Mouse (Mus musculus): ENCODE results near the gene Itga10. TPM values are rescaled to one million over a fixed set of nuclear protein-coding genes. Genes with fewer than 3 reads are reported as not detected.
A peak's percentile ranks its signal among the peaks of the same experiment; 100 is the strongest.

Itga10 gene
- polyA plus RNA-seq, 1 experiment, result not detected

- under 1% methylated on average over 48 of the region's 48 CpGs for WGBS
- TF ChIP-seq POLR2A (IDR thresholded peaks at IDR 0.05; ENCODE audit: insufficient read depth, low read depth, low read length), result peak; percentile 86
- no peak for TF ChIP-seq CTCF (IDR thresholded peaks at IDR 0.05; ENCODE audit: insufficient read depth, low read depth, low read length)
- H3K4me1 ChIP-seq (ENCODE audit: control insufficient read depth, insufficient read depth, low read length), result peaks cover 2% of the 10 kb centered on the region; the same call in 1 of the 2 replicates
- peak within 1 kb of the TSS; percentile 83 for H3K27ac ChIP-seq (ENCODE audit: insufficient read depth, low read depth, low read length)
- H3K4me3 ChIP-seq (ENCODE audit: insufficient read depth, low read depth, low read length), result peak within 1 kb of the TSS; percentile 79
Observed at GRCm38 (mm10) chr3:96629729-96630600, 15.4 kb upstream of the Itga10 start, which contains the start of gene Rbm8a. Gene Rbm8a (plus strand): TSS chr3:96629933.

DNA sequence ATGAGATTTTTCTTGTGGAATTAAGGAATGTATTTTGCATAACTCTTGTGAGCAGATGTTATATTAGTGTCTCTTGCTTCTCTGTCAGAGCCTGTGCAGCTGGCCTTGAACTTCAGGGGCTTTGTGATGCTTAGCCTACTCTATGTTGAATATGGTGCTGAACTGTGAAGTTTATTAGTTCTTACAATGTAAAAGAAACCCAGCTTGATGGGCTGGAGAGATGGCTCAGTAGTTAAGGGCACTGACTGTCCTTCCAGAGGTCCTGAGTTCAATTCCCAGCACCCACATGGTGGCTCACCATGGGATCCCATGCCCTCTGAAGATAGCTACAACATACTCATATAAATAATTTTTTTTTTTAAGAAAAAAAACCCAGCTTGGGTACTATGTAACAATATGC is 13.3 kb upstream of the Itga10 start:
- TF ChIP-seq POLR2A (IDR thresholded peaks at IDR 0.05; ENCODE audit: insufficient read depth, low read depth, low read length) (no peak), CTCF (IDR thresholded peaks at IDR 0.05; ENCODE audit: insufficient read depth, low read depth, low read length) (no peak)
- H3K27ac ChIP-seq (ENCODE audit: insufficient read depth, low read depth, low read length), result no peak overlapping the region
- H3K4me1 ChIP-seq (ENCODE audit: control insufficient read depth, insufficient read depth, low read length), result peaks cover 9% of the 10 kb centered on the region
- H3K4me3 ChIP-seq (ENCODE audit: insufficient read depth, low read depth, low read length), result no peak overlapping the region

DNA sequence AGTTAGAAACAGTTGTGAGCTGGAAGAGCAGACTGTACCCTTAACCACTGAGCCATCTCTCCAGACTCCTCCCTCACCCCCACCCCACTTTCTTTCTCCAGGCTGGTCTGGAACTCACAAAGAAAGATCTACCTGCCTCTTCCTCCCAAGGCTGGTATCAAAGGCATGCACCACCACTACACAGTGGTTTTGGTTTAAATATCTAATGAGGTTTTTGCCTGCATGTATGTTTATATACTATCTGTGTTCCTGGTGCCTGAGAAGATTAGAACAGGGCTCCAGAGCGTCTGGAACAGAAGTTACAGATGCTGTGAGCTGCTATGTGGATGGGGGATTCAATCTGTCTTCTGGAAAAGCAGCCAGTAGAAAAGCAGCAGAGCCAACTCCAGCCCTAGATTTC is 11.4 kb upstream of the Itga10 start:
- 85% methylated on average over 1 of the region's 1 CpGs for WGBS
- Histone ChIP-seq H3K4me3 (ENCODE audit: insufficient read depth, low read depth, low read length) (no peak overlapping the region), H3K4me1 (ENCODE audit: control insufficient read depth, insufficient read depth, low read length) (peaks cover 8% of the 10 kb centered on the region), H3K27ac (ENCODE audit: insufficient read depth, low read depth, low read length) (no peak overlapping the region)
- no peak for TF ChIP-seq POLR2A (IDR thresholded peaks at IDR 0.05; ENCODE audit: insufficient read depth, low read depth, low read length)
- TF ChIP-seq CTCF (IDR thresholded peaks at IDR 0.05; ENCODE audit: insufficient read depth, low read depth, low read length), result no peak

- H3K27ac ChIP-seq (ENCODE audit: insufficient read depth, low read depth, low read length), result peak within 1 kb of the TSS; percentile 73
- H3K4me3 ChIP-seq (ENCODE audit: insufficient read depth, low read depth, low read length), result peak within 1 kb of the TSS; percentile 84
- WGBS, result 2% methylated on average over 60 of the region's 60 CpGs
- H3K4me1 ChIP-seq (ENCODE audit: control insufficient read depth, insufficient read depth, low read length), result peaks cover 8% of the 10 kb centered on the region
- TF ChIP-seq POLR2A (IDR thresholded peaks at IDR 0.05; ENCODE audit: insufficient read depth, low read depth, low read length) (peak; percentile 67), CTCF (IDR thresholded peaks at IDR 0.05; ENCODE audit: insufficient read depth, low read depth, low read length) (0 out of 2 replicates have a peak, but pooled peaks have one; percentile 10)
Observed at GRCm38 (mm10) chr3:96634928-96635879, 10.2 kb upstream of the Itga10 start, which contains the start of the genes Pex11b and Gm42957. Gene Pex11b (plus strand): TSS chr3:96635376. Gene Gm42957 (plus strand): TSS chr3:96635474.

DNA sequence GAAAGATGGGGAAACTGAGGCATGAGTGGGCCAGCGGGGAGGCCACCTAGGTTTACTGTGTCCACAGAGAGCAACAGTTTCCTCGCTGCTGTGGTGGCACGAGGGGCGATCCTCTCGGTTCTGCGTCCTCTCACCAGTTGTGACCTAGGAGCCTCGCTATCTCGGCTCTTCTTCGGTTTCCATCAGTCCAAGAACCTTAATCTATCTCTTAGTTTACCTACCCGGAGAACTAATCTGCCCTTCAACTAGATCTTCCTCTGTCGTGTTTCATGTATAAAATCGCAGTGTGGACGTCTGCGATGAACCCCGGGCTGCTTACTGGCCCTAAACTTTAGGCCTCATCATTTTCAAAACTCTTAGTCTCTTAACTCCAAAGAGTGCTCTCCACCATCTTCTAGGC is 9.5 kb upstream of the Itga10 start:
- Histone ChIP-seq H3K27ac (ENCODE audit: insufficient read depth, low read depth, low read length) (peak overlapping the region; percentile 73), H3K4me3 (ENCODE audit: insufficient read depth, low read depth, low read length) (peak overlapping the region; percentile 84), H3K4me1 (ENCODE audit: control insufficient read depth, insufficient read depth, low read length) (peaks cover 8% of the 10 kb centered on the region)
- 8% methylated on average over 15 of the region's 15 CpGs for WGBS
- TF ChIP-seq CTCF (IDR thresholded peaks at IDR 0.05; ENCODE audit: insufficient read depth, low read depth, low read length), result no peak
- no peak for TF ChIP-seq POLR2A (IDR thresholded peaks at IDR 0.05; ENCODE audit: insufficient read depth, low read depth, low read length)

DNA sequence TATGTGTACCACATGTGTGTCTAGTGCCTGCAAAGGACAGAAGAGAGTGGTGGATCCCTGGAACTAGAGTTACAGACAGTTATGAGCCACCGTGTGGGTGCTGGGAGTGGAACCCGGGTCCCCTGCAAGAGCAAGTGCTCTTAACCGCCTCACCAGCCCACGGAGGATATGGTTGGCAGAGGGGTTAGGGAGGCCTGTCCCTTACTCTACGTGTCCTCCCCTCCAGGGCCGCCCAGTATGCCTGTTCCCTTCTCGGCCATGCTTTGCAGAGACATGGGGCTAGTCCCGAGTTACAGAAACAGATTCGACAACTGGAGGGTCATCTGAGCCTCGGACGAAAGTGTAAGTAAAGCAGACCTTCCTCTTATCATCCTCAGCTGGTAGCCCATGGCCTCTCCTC is 8.9 kb upstream of the Itga10 start:
- 65% methylated on average over 11 of the region's 11 CpGs for WGBS
- peak overlapping the region; percentile 4; the same call in 1 of the 2 replicates for H3K4me3 ChIP-seq (ENCODE audit: insufficient read depth, low read depth, low read length)
- no peak overlapping the region for H3K27ac ChIP-seq (ENCODE audit: insufficient read depth, low read depth, low read length)
- no peak for TF ChIP-seq CTCF (IDR thresholded peaks at IDR 0.05; ENCODE audit: insufficient read depth, low read depth, low read length)
- no peak for TF ChIP-seq POLR2A (IDR thresholded peaks at IDR 0.05; ENCODE audit: insufficient read depth, low read depth, low read length)
- H3K4me1 ChIP-seq (ENCODE audit: control insufficient read depth, insufficient read depth, low read length), result peaks cover 8% of the 10 kb centered on the region

GRCm38 (mm10) chr3:96639219-96639618 is 6.2 kb upstream of the Itga10 start:
- 77% methylated on average over 1 of the region's 1 CpGs for WGBS
- Histone ChIP-seq H3K4me1 (ENCODE audit: control insufficient read depth, insufficient read depth, low read length) (peaks cover 8% of the 10 kb centered on the region), H3K4me3 (ENCODE audit: insufficient read depth, low read depth, low read length) (no peak overlapping the region), H3K27ac (ENCODE audit: insufficient read depth, low read depth, low read length) (no peak overlapping the region)
- TF ChIP-seq POLR2A (IDR thresholded peaks at IDR 0.05; ENCODE audit: insufficient read depth, low read depth, low read length) (no peak), CTCF (IDR thresholded peaks at IDR 0.05; ENCODE audit: insufficient read depth, low read depth, low read length) (no peak)

DNA sequence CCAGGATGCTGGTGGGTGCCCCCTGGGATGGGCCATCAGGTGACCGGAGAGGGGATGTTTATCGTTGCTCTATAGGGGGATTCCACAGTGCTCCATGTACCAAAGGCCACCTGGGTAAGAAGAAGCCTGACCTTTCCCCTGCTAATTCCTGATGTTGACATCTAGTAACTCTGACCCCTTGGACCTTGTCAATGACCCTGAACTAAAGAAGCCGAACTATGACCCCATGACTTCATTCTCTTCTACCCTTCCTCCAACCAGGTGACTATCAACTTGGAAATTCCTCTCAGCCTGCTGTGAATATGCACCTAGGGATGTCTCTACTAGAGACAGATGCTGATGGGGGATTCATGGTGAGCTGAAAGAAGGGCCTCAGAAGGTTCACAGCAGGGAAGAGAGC is 2.0 kb downstream of the Itga10 start:
- Histone ChIP-seq H3K27ac (ENCODE audit: insufficient read depth, low read depth, low read length) (no peak overlapping the region), H3K4me1 (ENCODE audit: control insufficient read depth, insufficient read depth, low read length) (peaks cover 10% of the 10 kb centered on the region), H3K4me3 (ENCODE audit: insufficient read depth, low read depth, low read length) (no peak overlapping the region)
- TF ChIP-seq CTCF (IDR thresholded peaks at IDR 0.05; ENCODE audit: insufficient read depth, low read depth, low read length) (no peak), POLR2A (IDR thresholded peaks at IDR 0.05; ENCODE audit: insufficient read depth, low read depth, low read length) (no peak)
- 87% methylated on average over 3 of the region's 3 CpGs for WGBS
